Mouse (Mus musculus) C2C12 (cell line): Measurements from ENCODE around the gene Ncoa4.

Experiments used
- CEBPB ChIP-seq: IDR thresholded peaks from one replicate; pipeline ENCODE4 v1.6.1; 2011; ENCODE audit warnings: low read depth, mild to moderate bottlenecking, control low read depth, moderate library complexity
- CTCF ChIP-seq: IDR thresholded peaks from one replicate; pipeline ENCODE4 v1.5.1; 2011; ENCODE audit not compliant: control insufficient read depth, insufficient read depth, insufficient read length
- MAX ChIP-seq: IDR thresholded peaks from one replicate; pipeline ENCODE4 v1.6.1; 2011; ENCODE audit warnings: mild to moderate bottlenecking, control low read depth
- MYOG ChIP-seq: IDR thresholded peaks from one replicate; pipeline ENCODE4 v1.6.1; 2011; ENCODE audit not compliant: control insufficient read depth, insufficient read length; ENCODE audit errors: extremely low read depth
- USF1 ChIP-seq: IDR thresholded peaks from one replicate; pipeline ENCODE4 v1.6.1; 2011; ENCODE audit warnings: low read depth, mild to moderate bottlenecking, control low read depth, moderate library complexity

DNA sequence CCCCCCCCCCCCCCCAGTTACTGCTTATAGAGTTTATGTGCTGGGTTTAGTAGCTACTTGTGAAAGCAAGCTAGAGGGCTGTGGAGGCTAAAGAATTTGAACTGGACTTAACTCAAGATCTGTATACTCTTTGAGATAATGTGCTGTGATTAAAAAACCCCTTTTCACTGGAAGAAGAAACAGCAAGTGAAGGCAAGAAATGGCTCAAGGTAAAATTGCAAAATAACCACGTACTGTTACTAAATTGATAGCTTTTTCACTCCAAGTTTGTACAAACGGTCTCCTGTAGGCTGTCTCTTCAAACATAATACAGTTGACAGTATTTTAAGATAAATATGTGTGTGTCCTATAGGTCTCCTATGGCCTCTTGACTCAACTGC is 6.4 kb downstream of the Ncoa4 start:
- TF ChIP-seq CTCF (no peak), MAX (no peak), USF1 (no peak), CEBPB (no peak), MYOG (no peak)
